Mouse (Mus musculus): ENCODE measurements around the gene Ush2a.

Ush2a gene

GRCm38 (mm10) chr1:188762463-188762862 lies 500.6 kb downstream of the Ush2a start:
- no peak for DNase-seq (ENCODE audit: low spot score in 2 of 2)

- DNase-seq (ENCODE audit: low spot score in 2 of 2), result no peak
These were observed 501.9 kb downstream of the Ush2a start for GRCm38 (mm10) chr1:188763761-188764160.

DNA sequence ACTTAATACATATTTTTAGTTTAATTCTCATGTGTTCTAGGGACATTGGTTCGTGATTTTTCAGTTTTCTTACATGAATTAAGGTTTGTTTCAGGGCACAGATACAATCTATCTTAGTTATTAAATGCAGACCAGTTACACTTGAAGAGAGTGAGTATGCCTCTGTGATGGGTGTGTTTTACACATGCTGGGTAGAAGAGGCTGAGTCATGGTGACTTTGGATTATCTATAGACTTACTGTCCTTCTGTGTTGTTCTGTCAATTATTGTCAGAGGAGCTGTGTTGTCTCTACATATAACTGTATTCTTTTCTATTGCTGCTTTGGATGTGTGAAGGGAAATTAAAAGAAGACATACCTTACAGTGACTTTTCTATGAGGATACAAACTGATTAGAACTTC lies 509.0 kb downstream of the Ush2a start:
- no peak for DNase-seq (ENCODE audit: low spot score in 2 of 2)

DNA sequence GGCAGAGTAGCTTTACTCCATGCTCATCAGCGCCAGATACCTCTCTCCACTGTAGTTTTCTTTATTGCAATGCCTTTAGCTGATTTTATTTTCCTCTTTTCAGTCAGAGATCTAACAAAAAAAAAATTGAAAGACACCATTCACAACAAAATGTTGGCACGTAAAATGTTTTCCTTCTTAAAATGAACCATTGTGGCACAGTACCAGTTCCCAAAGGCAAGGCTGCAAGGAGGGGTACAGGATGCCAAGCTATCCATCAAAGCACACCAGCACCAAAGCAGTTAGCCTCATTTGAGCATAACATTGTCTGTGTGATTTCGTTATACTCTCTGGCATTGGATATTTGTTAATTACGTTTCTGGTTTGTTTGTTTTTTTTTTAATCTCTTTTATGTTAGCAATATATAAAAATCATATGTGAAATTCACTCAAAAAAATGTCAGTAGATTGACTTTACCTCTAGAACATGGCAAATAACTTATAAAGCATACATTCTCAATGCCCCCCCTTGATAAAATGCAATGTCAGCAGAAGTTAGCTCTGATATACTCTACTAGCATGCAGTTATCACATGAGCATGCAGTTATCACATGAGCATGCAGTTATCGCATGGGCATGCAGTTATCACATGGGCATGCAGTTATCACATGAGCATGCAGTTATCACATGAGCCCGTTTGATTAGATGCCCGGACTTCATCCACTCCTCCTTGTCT lies 510.9 kb downstream of the Ush2a start:
- no peak for DNase-seq (ENCODE audit: low spot score in 2 of 2)

- no peak for DNase-seq (ENCODE audit: low spot score in 2 of 2)
These were observed 511.8 kb downstream of the Ush2a start for GRCm38 (mm10) chr1:188773631-188774030.

GRCm38 (mm10) chr1:188777556-188778161 lies 515.8 kb downstream of the Ush2a start:
- DNase-seq (ENCODE audit: low spot score in 2 of 2), result no peak

GRCm38 (mm10) chr1:188785056-188785455 lies 523.2 kb downstream of the Ush2a start:
- DNase-seq (ENCODE audit: low spot score in 2 of 2), result no peak

DNA sequence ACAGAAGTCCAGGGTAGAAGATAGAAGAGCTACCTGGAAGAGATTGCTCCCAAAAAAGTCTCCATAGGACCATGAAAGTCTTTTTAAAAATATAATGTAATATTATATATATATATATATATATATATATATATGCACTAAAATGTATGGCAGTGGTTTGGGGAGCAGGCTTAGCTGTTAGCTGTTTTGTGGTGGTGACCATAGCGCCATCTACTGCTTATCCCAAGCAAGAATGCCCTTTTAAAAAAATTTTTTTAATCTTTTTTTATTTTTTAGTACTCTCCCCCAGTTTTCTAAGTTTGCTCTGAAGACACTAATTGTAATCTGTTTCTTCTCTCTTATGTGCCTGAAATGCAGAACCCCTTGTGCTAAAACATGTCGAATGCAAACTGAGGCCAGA lies 543.2 kb downstream of the Ush2a start:
- no peak for DNase-seq (ENCODE audit: low spot score in 2 of 2)

- no peak for DNase-seq (ENCODE audit: low spot score in 2 of 2)
These were observed 544.0 kb downstream of the Ush2a start for GRCm38 (mm10) chr1:188805852-188806251.

DNA sequence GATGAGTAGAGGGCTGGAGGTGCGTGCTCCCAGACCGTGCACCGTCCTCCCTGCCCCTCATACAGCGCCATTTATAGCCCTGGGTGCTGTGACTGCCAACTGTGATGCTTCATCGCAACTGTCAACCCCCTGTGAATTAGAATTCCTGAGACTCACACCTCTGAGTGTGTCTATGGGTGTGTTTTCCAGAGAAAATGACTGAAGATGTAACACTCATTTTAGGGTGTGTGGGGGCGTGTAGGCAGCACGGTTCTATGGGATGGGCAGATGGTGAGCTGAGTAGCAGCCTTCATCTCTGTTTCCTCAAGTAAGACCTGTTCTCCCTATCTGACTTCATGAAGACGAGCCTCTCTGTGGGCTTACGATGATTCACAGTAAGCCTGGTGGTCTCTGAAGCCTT lies 548.8 kb downstream of the Ush2a start:
- no peak for DNase-seq (ENCODE audit: low spot score in 2 of 2)

DNA sequence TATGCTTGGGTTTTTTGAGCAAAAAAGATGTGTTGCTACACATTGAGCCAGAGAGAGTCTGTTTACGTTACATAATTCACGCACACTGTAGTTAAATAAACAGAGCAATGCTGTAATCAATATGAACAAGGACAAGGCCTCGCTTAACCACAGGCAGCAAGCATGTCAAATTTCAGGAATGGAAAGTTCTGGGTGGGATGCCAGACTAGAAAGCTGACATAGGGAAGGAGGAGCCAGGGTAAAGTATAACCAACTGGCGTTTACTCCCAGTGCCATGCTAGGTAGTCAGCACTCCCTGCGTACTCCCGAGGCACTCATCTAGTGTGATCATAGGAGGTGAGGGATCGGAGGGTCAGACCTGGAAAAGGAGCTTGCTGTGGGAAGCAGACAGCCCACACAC lies 553.2 kb downstream of the Ush2a start:
- DNase-seq (ENCODE audit: low spot score in 2 of 2), result no peak

DNA sequence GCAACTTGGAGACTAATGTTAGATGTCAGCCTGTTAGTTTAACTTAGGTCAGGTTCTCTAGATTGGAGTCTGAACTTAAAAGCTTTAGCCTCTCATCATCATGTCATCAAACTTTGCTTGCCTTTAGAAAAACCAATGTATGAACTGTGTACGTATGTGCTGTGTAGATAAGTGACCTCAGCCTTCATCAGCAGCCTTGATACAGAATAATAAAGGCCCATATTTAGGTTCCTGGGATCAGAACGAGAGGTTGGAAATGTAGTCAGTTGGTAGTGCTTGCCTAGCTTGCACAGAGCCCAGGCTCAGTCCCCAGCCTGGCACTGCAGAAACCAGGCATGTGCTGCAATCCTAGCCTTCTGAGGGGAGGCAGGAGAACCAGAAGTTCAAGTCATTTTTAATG lies 562.4 kb downstream of the Ush2a start:
- DNase-seq (ENCODE audit: low spot score in 2 of 2), result no peak

DNA sequence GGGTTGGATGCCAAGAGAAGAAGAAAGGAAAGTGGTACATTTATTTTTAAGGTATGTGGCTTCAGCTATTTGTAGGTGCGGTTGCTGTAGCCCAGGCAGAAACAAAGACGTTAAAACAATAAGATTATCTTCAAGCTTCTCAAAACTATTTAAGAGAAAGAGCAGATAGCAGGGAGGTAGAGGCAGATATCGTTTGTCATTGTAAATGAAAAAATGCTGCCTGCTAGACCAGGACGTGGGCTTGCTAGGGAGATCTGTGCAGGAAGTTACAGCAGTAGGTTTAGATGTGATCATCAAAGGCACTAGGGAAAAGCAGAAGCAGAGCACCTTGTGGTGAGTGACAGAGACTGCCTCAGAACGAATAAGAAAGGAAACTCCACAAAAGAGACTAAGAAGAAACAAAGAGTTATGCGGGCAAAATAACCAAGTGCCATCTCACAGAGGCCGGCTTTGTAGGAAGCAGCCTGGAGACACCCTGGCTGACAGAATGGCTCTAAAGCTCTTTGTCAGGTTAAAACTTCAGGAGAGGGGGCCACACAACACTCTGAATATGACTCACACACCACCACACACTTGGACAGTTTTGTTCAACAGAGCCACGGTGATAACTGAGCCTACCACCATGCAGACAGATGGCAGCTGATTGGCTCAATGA lies 563.2 kb downstream of the Ush2a start:
- no peak for DNase-seq (ENCODE audit: low spot score in 2 of 2)

- no peak for DNase-seq (ENCODE audit: low spot score in 2 of 2)
These were observed 568.9 kb downstream of the Ush2a start for GRCm38 (mm10) chr1:188830527-188831407.

DNA sequence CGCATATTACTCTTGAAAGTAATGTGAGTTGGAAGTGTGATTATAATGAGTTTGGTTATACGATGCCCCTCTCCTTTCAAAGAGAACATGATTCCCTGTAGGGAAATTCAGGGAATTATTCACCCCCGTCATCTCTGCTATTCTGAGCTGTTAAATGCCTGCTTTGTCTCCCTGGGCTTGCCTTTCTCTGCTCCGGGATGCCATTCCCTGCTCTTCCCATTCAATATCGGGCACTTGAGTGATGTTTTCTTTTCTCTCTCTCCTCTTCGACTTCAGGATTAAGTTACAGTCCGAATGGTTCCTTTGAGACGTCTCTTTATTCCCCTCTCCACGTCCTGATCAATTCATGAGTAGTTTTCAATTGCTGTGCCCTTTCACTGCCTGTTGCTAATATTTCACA lies 572.1 kb downstream of the Ush2a start:
- DNase-seq (ENCODE audit: low spot score in 2 of 2), result no peak

GRCm38 (mm10) chr1:188834770-188835169 lies 572.9 kb downstream of the Ush2a start:
- no peak for DNase-seq (ENCODE audit: low spot score in 2 of 2)

DNA sequence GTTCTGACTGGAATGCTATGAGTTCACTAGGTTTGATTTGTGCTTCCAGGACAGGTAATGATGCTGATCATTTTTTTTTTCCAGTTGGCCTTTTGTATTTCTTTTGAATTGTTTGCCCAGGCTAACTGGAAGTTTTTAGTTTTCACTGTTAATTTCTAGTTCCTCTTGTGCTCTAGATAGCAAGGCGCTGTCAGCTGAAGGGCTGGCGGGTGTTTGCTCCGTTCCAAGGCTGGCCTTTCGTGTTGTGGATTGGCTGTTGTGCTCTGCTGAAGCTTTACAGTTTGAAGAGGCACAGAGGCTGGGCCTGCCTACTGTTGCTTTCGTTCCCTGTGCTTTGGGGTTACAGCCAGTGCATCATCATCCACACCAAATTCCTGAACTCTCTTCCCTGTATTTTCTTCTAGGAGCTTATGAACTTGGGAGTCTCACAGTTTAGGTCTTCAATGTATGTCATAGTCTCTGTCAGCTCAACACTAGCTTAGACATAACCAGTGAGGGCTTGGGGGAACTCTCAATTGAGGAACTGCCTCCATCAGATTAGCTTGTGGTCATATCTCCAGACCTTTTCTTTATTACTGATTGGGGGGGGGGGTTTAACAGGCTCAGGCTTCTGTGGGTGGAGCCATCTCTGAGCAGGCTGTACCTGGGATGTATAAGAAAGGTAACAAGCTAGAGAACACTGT lies 575.9 kb downstream of the Ush2a start:
- DNase-seq (ENCODE audit: low spot score in 2 of 2), result no peak

- no peak for DNase-seq (ENCODE audit: low spot score in 2 of 2)
These were observed 585.4 kb downstream of the Ush2a start for GRCm38 (mm10) chr1:188847242-188847641.

GRCm38 (mm10) chr1:188852776-188853175 lies 591.0 kb downstream of the Ush2a start:
- DNase-seq (ENCODE audit: low spot score in 2 of 2), result no peak

DNA sequence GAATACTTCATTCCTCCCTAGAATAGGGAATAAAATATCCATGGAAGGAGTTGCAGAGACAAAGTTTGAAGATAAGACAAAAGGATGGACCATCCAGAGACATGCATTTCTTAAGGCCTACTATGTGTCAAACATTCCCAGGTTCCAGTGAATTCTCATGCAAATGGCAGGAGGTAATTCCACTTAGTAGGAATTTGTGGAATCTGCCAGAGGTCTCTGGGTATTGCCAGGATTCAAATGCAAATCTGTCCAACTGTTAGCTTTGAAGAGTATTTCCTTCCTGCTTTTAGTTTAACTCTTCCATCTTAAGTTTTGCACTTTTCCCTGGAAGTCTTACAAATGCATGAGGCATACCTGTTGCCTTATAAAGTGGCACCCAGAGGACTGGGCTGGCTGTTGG lies 592.4 kb downstream of the Ush2a start:
- no peak for DNase-seq (ENCODE audit: low spot score in 2 of 2)

DNA sequence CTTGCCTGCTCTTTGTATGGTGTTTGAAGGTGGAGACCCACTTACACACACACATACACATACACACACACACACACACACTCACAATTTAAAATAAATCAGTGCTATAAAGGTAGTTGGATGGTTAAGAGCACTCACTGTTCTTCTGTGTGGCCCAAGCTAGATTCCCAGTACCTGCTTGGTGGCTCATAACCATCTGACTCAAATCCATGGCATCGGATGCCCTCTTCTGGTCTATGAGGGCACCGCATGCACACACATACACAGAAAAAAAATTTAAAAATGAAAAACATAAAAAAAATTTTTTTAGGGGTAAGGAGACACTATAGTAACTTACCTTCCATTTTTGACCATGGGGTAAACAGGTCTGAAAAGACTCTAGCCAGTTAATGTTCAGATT lies 593.2 kb downstream of the Ush2a start:
- no peak for DNase-seq (ENCODE audit: low spot score in 2 of 2)

DNA sequence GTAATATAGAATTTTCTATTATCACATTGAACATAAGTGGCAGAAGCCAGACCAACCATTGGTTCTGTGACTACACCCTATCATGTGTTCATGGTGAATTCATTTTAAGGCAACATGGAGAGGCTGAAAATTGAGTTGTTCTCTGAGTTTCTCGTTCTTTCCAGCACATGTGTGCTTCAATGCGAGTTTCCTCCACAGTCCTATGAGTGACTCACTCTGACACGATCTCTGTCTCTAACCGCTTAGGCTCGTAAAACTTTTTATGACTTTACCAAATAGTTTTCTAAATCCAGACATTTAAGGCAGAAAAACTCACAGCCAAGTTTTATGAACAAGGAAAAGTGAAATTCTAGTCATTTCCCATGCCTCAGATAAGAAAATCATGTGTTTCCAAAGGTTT lies 597.9 kb downstream of the Ush2a start:
- no peak for DNase-seq (ENCODE audit: low spot score in 2 of 2)

Measured in natural killer cell, adult 2 months (primary cell).